Mouse (Mus musculus): ENCODE results near the gene Lrrc38.

Gene Lrrc38

GRCm38 (mm10) chr4:143394181-143394580 is 44.6 kb downstream of the Lrrc38 start, which contains the start of gene Pramel1:
TSS of gene Pramel1 (plus strand) at chr4:143394428.
- ChIA-PET POLR2A (interaction anchor here in 3 of 4 experiments (0.6 to 0.7 kb wide), 4 partner anchors 17 to 1502 kb away, joined by 3 to 6 read pairs (median 3); no protein-coding TSS in a partner anchor), CTCF (interaction anchor here in 1 of 4 experiments (1.0 kb wide), 1 partner anchor 14 kb away, joined by 3 read pairs; no protein-coding TSS in a partner anchor)

DNA sequence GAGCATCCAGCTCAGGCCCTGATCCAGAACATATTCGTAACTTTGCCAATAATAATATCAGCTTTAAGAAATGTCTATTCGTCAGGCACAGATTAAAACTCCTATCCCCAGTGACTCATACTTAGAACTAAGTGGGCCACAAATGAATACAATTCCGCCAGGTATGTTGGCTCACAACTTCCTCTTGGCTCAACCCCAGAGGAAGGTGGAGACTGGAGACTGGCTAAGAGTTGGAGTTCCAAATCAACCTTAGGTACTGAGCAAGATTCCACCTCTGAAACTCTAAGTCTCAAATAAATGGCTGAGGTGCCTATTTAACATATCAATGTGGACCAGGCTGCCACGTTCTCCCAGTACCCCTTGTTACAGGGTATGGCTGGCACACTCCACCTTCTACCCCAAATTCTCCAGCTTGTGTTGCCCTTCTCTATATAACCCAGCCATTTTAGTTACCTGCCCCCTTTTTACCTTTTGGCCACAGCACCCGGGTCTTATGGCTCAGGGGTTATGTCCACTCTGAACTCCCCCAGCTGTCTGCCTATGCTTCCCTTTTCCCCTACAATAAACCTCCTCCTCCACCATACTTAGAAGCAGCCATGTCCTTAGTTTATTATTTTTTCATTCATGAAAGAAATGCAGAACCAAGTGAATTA is 62.1 kb downstream of the Lrrc38 start:
- ChIA-PET POLR2A (interaction anchor here in 3 of 4 experiments (0.5 to 1.4 kb wide), 12 partner anchors 10 to 422 kb away, joined by 3 to 5 read pairs (median 3); partner anchors contain the start of genes Lrrc38 (in 1 of the 3) and Pramel1 (in 1 of the 3)), CTCF (interaction anchor here in 1 of 4 experiments (1.4 kb wide), 1 partner anchor 384 kb away, joined by 4 read pairs; no protein-coding TSS in a partner anchor)

DNA sequence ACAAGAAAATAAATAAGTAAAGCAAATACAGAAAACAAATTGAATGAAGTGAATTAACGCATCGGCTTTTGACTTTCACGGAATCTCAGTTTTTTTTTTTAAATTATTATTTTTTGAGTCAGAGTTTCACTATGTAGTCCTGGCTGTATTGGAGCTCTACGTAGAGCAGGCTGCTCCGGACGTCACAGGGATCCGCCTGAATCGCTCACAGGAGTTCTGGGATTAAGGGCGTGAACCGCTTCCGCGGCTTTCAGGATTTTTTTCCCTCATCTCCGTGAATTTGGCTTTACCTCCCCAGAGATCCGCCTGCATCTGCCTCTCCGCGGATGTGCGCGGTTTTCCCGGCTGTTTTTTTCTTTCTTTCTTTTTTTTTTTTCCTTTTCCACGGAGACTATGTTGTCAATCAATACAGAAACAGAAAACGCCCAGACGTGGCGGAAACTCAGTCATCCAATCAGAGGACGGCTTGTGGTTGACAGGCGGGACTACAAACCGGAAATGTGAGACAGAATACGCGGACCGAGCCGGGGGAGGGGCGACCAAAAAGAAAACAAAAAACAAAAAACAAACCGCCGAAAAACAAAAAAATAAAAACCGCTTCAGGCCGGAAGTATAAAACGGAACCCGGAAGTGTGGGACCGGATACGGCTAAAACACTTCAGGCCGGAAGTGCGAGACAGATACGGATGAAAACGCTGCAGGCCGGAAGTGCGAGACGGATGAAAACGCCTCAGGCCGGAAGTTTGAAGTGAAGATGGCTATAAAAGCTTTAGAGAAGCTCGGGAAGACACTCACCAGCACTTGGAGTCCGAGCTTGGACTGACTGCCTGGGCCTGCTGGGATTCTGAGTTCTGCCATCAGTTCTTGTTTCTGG is 62.9 kb downstream of the Lrrc38 start, which contains the start of gene Pramef8:
Gene Pramef8 (plus strand): TSS at position 208 of the 874 bp plus-strand sequence.
- ChIA-PET CTCF (no interaction called here), POLR2A (interaction anchor here (0.6 to 1.4 kb wide), 11 partner anchors 15 to 900 kb away, joined by 3 to 4 read pairs (median 3); partner anchors contain the start of gene Lrrc38 (in 1 of the 4))

- CTCF ChIA-PET = interaction anchor here in 1 of 4 experiments (0.7 kb wide), 1 partner anchor 54 kb away, joined by 4 read pairs; no protein-coding TSS in a partner anchor
Measured at GRCm38 (mm10) chr4:143413621-143414020, 64.1 kb downstream of the Lrrc38 start.

DNA sequence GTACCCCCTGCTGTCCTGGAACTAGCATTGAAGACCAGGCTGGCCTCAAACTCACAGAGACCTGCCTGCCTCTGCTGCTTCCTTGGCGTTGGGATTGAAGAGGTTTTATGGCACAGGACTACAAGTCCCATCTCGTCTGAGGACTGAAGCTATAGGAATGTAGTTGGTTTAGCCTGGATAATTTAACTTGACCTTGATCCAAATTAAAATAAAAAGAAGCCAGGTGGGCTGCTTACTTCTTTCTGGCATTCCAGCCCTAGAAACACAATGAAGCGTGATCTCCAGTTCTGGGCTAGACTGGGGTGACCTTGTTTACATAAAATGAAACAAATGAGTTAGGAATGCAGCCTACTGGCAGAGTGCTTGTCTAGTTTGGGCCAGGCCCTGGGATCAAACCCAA is 64.6 kb downstream of the Lrrc38 start:
- CTCF ChIA-PET = interaction anchor here in 1 of 4 experiments (0.7 kb wide), 1 partner anchor 55 kb away, joined by 4 read pairs; no protein-coding TSS in a partner anchor
- POLR2A ChIA-PET = interaction anchor here in 3 of 4 experiments (0.5 to 1.4 kb wide), 7 partner anchors 9 to 354 kb away, joined by 3 read pairs; no protein-coding TSS in a partner anchor

More at GRCm38 (mm10) chr4:143413621-143414020, 64.1 kb downstream of the Lrrc38 start:
- POLR2A ChIA-PET = interaction anchor here (0.5 to 1.4 kb wide), 9 partner anchors 8 to 899 kb away, joined by 3 to 5 read pairs (median 3); no protein-coding TSS in a partner anchor

Measured in embryonic stem cell, embryonic (primary cell).